Mouse (Mus musculus): ENCODE measurements around the gene Rapgef5. TPM values are rescaled to one million over a fixed set of nuclear protein-coding genes. Genes with fewer than 3 reads are reported as not detected.

Gene Rapgef5
- polyA plus RNA-seq (2014; fragmentation: Illumina TruSeq; extraction: RNeasy Lipid Tissue Mini Kit (QIAGEN cat#74804); ENCODE audit: low read depth, low replicate concordance) = 29.2 TPM

DNA sequence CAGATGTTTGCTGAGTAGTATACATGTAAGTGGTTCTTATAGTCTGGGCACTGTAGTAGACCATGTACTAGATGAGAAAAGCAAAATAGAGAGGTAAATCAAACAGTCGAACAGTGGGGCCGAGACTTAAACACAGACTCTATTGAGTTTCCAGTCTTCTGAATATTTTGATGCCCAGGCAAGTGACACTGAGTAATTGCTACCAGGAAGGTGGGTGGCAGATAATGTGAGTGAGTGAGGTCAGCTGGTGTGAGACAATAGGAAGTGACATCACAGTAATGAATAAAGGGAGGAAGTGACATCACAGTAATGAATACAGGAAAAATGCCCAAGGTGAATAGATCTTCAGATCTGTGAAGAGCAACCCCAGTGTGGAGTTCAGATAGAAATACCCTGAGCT is at the start of gene Rapgef5:
Gene Rapgef5, plus strand, starts transcription at position 301 of the 400 bp plus-strand sequence.

DNA sequence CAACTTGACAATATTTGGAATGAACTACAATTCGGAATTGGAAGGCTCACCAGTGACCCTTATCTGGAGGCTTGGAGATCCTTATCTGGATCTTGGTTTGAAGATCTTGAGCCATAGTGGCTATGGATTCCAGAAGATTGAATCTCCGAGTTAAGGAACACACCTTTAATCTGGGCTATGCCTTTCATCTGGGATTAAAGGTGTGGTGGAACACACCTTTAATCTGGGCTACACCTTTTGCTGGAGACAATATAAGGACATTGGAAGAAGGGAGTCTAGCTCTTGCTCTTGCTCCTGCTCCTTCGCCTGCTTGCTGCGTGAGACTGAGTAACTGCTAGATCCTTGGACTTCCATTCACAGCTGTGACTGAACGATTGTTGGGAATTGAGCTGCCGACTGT is 287.7 kb downstream of the Rapgef5 start, which contains the start of gene Cdca7l:
Gene Cdca7l, plus strand, starts transcription at position 301 of the 400 bp plus-strand sequence.

